Mouse (Mus musculus) urinary bladder, postnatal 14 days (tissue): ENCODE measurements around the gene Gm2012.
"Not testable (repeated sequence)": the region's sequence is repeated elsewhere in the genome, so short reads cannot be mapped to it uniquely, and the experiment has no call there.

Experiments
- DNase-seq: peaks from one replicate; pipeline ENCODE4 v3.0.0; 2021; ENCODE audit warnings: low spot score

The Gm2012 gene

GRCm38 (mm10) chrX:26231255-26231654, at the start of gene Gm2012:
Gene Gm2012, minus strand, starts transcription at chrX:26231355.
- DNase-seq: not testable (repeated sequence)

- not testable (repeated sequence) for DNase-seq
These were observed 72.0 kb downstream of the Gm2012 start for GRCm38 (mm10) chrX:26159146-26159545.
